Mouse (Mus musculus): ENCODE results near the gene Cacna1c. TPM values are rescaled to one million over a fixed set of nuclear protein-coding genes. Genes with fewer than 3 reads are reported as not detected.
A peak's percentile ranks its signal among the peaks of the same experiment; 100 is the strongest.

Cacna1c gene
- 1 to 10 TPM in 1 of 2 experiments, under 1 TPM in 1; 0.49 to 1.4 TPM for polyA plus RNA-seq (2017; shearing (Covaris generic))

DNA sequence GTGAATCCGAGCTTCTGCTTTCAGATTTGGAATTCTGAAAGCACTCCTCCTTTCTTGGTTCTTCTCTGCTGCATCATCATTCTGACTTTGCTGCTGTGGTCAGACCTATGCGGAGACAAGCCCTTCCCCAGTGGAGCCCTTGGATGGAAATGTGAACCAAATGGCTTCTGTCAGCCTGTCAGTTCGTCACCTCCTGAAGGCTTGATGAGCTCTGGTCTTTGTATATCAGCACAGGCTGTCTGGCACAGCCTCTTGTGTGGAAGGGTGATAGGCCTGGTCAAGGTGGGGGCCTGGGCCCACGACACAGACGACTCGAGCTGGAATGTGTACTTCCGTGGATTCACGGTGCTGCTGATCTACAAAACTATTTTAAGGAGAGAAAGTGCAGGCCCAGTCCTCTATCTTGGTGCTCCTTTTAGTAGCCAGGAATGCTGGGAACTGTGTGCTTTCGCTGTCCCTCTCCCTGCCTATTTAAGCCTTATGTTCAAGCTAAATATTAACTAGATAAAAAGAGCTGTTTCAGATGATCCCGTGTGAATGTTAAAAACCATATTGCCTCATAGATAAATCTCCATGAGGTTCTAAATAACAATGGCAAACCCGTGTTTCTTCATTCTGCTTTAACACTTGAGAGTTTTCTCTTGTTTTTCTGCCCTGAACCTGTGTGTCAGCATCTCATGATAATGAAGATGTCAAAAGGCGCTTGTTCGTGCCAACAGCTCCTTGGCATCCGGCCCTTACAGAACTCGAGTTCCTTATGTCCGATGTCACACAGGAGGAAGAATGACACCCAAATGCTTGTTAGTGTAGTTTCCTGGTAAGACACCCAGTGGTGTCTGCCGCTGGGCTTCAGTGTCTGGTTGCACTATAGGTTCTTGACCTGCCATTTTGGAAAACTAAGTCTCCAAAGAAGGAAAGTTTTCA is at the start of gene Cacna1c:
TSS of gene Cacna1c (minus strand) at position 37 of the 924 bp plus-strand sequence.
- no peak for ATAC-seq

DNA sequence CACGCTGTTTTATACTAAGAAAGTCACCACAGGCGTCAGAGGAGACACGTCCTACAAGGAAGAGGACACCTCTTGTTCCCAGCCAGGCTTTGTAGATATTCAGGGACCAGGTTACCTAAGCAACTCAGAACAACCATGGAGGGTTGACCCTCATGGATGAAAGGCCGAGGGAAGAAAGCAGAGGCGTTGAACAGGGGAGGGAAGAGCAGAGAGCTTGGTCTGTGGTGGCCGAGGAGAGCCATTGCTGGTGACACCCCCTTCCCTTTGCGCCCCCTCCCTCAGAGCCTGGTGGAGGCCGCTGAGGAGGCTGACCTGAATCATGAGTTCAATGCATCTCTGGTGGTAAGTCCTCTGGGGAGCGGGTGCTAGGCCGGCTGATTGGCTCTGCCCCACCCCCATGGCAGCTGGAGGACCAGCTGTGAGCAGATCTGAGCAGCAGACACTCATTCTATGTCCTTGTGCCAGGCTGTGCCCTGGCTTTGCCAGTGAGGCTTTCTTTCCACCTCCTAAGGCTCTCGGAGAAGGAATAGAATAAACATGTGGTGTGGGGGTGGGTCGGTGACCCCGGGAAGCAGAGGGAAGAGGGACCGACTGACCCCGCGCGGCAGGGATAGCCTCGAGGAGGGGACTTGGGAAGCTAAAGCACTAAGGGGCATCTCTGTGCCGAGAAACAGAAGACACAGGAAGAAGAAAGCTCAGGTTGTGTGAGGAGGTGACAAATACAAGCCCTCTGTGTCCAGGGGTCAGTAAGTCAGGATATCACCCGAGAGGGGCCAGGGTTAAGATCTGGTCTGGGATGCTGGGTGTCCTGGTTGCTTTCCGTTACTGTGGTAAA is 44.9 kb upstream of the Cacna1c start:
- ATAC-seq = no peak

DNA sequence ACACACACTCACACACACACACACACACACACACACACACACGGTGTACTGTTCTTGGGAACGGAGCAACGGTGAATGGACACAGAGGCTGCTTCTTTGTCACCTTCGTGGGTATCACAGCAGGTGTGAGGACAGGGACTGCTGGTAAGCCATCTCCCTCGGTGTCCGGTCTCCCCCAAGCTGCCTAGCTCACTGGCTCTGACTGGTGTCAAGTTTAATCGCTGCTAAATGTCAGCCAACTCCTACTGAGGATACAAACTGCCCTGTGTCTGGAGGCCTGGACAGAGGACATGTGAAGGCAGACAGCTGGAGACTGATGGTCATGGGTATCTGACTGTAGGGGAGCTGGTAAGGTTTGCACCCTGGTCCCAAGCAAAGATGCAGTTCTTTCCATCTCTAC is 44.0 kb upstream of the Cacna1c start:
- ATAC-seq = no peak

DNA sequence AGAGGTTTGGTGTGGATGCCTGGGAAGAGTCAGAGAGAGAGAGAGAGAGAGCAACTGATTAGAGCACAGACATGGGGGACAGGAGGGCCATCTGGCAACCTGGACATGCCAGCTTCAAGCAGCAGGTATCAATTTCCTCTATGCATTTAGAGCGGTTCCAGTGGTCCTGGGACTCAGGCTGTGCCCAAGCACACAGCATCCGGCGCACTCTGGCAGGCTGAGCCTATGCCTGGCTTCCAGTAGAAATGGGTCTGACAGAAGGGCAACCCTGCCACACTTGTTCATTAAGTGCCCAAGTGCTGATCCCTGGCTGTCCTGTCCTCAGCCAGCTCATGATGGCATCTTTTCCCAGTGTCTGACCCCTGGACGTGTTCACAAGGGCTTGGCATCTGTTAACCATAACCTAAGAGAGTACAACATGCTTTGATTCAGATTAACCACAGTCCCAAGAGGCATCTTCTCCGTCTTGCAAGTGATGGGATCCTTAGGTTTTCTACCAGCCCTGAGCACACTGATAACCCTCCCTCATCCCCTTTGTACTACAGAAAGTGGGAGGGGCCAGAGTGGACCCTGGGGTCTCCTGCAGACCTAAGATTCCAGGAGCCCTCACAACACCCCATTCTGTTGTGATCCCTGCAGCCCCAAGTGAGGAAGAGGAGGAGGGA is 43.3 kb upstream of the Cacna1c start:
- ATAC-seq = no peak

DNA sequence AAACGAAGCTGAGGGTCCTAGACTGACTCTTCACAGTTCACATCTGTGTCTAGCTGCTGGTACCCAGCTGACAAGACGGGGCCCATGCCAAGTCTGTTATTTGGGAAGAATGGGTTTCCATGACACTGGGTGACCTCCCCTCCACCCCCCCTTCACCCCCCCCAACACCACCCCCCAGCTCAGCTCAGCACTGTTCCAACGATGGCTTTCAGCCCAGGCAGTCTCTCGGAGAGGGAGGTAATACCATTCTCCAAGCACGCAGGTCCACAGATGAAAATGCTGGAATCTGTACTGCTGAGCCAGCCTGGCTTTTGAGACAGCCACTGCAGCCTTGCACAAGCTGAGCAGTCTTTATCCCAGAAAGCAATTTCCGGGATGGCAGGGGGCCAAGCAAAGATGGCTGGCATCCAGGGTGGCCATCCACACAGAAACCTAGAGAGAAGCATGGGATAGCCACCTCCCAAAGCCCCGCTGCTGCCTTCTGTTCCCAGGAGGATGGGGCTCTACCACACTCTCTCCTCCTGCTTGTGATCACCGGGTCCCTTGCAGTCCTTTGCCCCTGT is 41.3 kb upstream of the Cacna1c start:
- ATAC-seq = no peak

DNA sequence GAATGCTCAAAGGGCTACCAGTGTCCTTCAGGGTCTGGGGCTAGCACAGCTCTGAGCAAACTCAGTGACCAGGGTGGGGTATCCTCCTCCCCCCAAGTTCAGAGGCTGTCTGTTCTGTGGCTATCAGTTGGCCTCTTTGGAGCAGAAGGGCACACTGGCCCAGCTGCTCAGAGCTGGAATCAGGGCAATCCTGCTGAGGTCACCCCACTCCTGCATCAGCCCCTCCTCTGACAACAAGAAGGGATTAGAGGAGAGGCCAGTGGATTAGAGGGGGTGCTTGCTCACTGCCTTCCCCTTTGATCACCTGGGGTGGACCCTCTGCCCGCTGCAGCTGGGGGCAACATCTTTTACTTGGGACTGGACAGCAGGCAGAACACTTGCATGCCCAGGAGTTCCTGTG is 40.0 kb upstream of the Cacna1c start, which contains the start of gene Cacna2d4:
TSS of gene Cacna2d4 (plus strand) at position 286 of the 400 bp plus-strand sequence.
- ATAC-seq = no peak

DNA sequence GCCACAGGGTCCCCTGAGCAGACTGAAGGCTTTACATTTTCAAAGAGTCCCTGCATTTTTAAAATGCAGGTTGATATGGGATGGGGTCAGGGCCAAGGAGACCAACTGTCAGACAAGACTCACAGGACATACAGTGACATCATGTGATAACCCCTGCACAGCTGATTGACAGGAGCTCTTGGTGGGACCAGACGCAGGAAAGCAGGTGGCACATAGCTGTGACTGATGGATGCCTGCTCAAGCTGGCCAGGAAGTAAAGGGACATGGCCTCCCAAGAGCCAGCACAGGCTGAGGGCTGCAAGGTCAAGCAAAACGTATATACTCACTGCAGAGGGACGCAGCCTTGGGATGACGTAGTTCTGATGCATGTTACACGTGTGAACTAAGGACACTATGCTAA is 39.2 kb upstream of the Cacna1c start:
- ATAC-seq = no peak

DNA sequence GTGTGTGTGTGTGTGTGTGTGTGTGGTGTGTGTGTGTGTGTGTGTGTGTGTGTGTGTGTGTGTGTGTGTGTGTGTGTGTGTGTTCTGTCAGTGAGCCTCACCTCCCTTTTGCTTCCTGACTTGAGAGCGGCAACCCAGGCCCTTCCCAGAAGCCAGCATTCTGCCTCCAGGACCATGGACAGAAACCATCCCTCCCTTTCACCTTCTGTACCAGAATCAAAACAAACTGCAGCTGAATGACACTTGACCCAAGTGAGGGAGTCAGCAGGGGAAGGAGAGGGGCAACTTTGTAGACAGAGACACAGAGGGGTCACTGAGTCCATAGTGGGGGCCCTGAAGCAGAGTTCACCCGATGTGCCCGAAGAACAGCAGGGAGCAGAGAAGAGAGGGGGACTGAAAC is 36.8 kb upstream of the Cacna1c start:
- ATAC-seq = no peak

DNA sequence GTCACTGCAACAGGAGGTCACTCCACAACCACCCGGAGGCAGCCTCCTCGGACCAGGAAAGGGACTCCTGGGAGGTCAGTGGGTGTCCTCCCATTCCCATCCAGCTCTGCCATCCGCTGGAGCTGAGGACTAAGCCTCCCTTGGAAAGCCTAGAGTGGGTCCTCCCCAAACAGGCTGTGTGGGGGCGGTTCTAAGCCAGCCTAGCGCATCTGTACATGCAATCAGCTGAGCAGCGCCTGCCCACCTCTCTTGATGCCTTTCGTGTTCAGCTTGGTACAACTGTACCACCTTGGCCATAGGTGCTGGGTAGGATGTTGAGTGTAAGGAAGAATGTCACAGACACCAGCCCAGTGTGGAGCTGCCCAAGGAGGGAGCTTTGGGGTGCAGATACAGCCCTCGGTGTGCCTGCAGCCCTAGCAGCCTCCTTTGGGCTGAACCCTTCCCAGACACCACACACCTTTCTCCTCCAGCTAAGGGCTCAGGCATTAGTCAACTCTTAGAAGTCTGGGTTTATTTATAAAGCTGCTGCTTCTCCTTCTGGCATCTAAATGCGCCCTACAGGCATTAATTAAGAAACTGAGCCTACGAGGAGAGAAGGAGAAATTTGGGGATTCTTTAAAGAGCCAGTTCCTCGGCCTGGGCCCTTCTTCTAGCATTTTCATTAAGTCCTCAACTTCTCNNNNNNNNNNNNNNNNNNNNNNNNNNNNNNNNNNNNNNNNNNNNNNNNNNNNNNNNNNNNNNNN is 32.8 kb upstream of the Cacna1c start:
- no peak for ATAC-seq

DNA sequence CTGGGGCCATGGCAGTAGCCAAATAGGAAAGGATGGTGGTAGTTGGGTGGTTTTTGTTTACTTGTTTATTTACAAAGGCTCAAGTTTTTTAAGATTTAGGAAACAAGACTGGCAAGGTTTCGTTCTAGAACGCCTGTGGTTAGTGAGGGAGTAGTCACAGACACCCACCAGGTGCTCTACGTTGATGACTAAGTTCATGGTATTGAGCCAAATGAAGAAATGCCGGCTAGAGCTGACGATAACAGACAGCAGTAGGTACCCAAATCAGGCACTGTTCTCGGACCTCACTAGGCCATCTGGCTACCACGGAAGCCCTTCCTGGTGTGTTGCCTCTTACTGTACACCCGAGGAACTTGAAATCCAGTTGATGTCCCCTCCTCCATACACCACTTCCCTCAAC is 30.8 kb upstream of the Cacna1c start:
- ATAC-seq = no peak

DNA sequence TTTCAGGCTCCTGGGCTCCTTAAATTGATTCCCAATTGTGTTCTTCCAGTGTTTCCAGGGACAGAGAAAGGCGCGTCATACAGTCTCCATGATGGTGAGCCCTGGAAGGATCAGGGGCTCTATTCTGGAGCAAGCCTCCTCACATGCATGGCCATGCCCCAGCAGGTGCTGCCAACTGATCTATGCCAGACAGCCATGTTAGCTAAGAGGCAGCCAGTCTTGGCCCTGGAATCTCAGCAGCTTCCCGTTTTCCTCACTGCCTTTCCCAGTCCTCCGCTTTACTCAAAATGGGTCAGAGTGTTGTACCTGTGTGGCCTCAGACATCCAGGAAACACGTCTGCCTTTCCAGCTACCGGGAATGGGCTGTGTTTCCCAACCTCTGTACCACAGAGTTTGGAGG is 29.5 kb upstream of the Cacna1c start:
- no peak for ATAC-seq

DNA sequence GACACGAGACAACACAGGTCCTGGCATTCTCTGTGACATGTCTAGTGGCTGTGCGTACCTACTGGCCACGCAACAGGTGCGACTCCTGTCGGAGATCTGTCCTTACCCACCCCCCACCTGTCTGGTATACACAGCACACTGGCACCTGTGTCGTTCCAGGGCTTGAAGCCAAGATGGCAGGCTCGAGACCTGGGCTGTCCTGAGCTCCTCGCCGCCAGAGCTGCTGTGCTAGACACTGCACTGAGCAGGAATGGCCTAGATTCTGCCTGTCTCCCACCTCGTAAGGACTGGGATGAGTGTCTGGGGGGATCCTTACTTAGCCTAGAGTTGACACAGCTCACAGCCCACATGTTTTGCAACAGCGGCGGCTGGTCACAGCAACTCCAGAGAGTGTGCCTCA is 29.0 kb upstream of the Cacna1c start:
- ATAC-seq = no peak

DNA sequence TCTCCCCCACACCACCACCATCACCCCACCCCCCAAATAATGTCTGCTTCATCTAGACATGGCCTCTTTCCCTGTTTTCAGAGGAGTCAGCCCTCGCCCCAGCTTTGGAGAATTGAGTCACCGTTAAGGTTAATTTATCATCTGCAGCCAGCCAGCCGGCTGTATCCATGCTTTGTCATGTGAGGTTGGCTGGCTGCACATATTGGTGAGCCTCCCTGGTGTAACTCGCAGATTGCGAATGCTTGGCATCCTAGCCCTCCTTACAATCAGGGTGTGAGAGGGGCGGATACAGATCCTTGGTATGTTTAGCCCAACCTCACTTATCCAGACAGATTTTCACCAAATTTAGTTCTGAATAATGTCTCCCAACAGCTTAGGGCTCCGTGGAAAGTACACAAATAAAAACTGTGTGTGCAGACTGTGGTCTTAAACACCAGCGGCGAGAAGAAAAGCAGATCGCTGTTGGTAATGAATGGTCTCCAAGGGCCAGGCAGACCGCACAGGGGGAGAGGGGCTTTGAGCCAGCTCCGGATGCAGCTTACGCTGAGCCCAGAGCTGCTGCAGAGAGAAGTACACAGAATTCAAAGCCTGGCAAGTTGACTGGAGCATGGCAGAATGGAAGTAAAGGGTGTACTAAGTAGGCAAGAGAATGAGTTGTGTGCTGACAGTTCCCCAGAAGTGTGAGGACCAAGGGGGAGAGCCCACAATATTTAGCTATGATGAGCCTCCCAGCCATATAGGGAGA is 28.4 kb upstream of the Cacna1c start:
- ATAC-seq = no peak

DNA sequence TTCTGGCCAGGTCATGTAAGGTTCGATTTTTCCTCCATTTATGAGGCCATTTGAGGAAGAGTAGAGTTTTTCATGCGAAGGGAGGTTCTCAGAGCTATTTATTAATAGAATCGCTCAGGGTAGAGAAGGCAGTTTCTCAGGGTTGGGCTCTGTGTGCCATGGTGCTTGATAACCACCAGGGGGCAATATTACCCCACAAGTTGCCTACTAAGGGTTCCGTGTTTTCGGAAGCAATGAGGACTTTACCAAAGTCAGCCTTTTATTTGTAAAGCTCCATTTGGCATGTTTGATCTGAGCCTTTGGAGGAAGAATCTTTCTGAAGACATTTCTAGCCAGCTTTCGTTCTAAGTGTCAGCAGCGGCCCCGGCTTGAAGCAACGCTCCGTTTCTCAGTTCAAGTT is 24.1 kb upstream of the Cacna1c start:
- peak; percentile 77 for ATAC-seq

DNA sequence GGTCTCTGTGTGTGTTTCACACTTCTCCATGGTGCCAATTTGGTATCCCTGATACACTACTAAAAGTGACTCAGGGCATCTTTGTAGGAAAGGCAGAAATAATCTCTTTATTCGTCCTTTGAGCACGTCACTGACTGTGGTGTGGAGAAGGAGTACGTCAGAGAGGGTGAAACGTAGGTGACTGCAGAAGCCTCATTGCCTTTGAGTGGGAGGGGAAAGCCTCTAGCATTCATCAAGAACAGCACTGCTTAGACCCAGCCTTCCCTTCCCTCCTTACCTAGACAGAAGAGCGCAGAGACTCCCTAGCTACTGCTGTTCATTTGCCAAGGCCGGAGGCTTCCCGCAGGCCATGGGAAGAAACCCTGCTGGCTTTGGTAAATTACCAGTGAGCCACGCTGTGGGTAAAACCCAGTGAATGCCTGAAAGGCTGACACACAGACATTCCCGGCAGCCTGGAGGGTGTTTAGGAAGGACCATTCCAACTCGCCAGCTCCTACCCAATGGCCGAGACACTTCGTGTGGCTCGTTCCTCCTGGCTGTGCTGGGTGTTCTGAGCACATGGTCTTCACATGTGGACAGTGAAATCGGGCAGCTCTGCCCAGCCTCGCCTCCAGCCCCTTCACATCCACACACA is 23.1 kb upstream of the Cacna1c start:
- no peak for ATAC-seq

DNA sequence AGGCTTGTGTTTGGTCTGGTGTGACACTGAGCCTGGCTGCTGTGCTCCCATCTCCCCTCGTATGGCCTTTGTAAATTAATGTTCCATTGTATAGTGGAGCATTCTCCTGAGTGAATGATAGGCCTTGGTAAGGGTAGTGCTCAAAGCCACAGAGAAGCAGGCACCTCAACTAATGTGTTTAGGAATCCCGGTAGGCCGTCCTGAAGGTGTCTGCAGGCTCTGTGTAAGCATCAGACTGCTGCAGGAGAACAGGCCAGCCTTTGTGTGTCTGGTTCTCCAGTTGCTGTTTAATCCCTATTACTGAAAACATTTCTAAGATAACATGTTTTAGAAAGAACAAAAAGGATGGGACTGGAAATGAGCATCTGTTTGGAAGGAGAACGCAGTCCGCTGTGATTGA is 22.4 kb upstream of the Cacna1c start:
- ATAC-seq = no peak

DNA sequence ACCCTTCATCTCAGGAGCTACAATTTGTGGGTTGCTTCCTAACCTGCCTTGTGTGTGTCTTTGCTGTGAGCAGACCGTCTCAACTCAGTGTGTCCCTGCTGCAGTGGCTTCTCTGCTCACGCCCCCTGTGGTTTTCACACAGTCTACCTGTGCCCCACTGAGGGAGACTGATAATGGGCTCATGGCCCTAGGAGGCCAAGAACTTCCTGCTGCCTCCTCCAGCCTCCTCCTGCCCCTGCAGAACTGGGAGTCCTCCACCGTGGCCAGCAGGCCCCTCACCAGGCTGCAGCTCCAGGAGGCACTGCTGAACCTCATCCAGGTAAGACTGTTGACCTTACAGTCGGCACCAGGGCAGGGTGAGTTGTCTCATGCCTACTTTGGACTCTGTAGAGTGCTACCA is 21.4 kb upstream of the Cacna1c start:
- ATAC-seq = no peak

DNA sequence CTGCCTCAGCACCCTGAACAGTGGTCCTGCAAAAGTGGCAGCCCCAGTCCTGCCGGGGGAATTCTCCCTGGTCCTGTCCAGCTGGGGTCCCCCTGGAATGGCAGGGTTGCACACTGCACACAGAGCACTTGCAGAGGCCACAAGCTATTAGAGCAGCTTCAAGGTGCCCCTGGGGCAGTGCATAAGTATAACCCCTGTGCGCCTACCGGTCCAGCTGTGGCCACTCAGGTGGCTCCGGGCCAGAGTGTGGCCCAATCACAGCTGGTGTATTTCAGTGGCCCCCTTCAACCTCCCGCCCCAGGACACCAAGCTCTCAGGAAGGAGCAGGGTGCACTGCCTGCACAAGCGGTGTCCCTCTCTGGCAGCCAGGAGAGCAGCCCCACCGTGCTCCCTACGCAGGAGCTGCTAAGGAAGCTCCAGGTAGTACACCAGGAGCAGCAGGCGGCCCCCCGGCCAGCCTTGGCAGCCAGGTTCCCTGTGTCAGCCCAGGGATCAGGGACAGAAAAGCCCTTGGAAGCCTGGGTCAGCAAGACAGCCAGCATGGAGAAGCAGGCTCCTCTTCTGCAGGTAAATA is 18.9 kb upstream of the Cacna1c start:
- no peak for ATAC-seq

DNA sequence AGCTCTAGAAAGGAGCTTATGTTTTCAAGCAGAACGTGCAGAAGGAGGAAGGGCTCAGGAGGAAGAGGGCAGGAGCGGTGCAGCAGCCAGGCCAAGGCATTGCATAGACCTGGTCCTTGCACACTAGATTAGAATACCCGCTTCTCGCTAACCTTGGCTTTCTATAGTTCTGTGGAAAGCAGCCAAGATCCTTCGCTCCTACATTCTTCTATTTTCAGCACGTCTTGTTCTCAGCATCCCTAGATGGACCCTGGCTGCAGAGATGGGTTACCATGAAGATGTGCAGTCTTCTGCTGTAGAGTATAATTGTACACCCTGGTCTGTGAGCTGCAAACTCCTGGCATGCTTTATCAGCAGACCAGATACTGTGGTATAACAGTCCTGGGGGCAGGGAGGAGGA is 18.0 kb upstream of the Cacna1c start:
- no peak for ATAC-seq

DNA sequence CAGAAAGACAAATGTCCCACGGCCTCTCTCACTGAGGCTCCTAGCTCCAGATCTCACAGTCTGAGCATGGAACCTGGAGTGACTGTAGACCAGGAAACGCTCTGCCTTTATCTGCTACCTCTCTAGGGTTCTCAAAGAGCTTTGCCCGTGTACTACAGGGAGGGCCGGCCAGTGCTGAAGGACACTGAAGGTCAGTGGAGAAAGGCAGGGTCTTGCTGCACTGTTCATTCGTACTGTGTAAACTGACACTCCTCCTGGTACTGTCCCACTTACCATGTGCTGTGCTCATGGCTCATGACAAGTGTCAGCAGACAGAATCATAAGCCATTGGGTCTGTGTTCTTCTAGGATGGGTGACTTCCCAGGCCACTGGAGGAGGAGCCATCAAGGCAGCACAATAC is 17.2 kb upstream of the Cacna1c start:
- ATAC-seq = no peak

Data from CD4-positive, CD25-positive, alpha-beta regulatory T cell, adult 4 months (primary cell).